Mouse (Mus musculus): Measurements from ENCODE around the gene Nmnat1.
A peak's percentile ranks its signal among the peaks of the same experiment; 100 is the strongest.

Gene Nmnat1

GRCm38 (mm10) chr4:149485053-149485824 is at the start of gene Nmnat1, which contains the start of gene Lzic:
Nmnat1 (minus strand) TSS chr4:149485202.
Lzic (plus strand) TSS chr4:149485229.
- peak; percentile 96 for DNase-seq (ENCODE audit: low read depth, low spot score)

DNA sequence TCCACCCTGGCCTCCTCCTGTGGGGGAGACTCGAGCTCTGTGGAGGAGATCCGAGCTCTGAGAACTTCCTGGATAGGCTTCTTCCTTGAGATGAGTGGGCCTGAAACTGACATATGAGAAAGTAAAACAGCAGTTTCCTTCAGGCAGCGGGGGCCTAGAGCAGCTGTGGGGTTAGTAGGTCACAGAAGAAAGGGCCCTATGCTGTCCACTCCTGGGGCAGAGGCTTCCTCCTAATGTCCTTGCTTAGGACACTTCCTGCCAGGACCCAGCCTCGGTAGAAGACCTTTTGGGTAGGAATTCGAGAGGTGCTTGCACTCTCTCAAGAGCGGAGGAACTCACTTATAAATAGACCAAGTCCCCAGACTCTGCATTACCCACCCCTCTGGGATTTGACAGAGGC is 44.7 kb upstream of the Nmnat1 start:
- DNase-seq (ENCODE audit: low read depth, low spot score) = no peak

DNA sequence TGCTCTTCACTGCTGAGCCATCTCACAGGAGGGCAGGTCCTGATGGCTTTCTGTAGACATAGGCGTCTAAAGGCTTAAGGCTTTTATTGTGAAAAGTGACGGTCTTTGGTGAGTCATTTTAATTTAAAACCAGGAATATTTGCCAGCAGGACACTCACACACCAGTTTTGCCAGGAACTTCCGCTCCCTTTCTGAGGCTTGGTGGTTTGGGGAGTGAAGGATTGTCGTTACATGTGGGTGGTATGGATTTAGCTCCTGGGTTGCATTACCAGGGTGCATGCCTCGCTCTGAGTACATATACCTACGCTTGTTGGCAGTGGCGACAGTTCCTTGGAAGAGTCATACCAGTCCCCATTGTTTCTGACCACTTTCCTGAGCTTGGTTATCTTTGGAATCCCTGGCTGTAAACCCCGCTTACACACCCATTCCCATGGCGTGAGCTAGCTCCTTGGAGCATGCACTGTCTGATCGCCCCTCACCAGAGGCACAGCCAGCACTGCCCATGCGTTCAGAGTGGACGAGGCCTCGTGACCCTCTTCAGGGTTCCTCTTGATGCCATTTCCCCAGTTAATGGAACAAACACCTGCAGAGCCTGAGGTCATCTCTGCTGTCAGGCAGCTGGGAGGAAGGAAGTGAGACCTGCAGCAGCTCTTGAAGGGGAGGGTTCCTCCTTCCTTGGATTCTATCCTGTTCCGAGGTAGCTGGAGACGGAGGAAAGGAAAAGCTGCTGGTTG is 42.8 kb upstream of the Nmnat1 start:
- no peak for DNase-seq (ENCODE audit: low read depth, low spot score)

GRCm38 (mm10) chr4:149526330-149526729 is 41.3 kb upstream of the Nmnat1 start:
- DNase-seq (ENCODE audit: low read depth, low spot score) = no peak

- no peak for DNase-seq (ENCODE audit: low read depth, low spot score)
These were observed 40.8 kb upstream of the Nmnat1 start for GRCm38 (mm10) chr4:149525811-149526210.

DNA sequence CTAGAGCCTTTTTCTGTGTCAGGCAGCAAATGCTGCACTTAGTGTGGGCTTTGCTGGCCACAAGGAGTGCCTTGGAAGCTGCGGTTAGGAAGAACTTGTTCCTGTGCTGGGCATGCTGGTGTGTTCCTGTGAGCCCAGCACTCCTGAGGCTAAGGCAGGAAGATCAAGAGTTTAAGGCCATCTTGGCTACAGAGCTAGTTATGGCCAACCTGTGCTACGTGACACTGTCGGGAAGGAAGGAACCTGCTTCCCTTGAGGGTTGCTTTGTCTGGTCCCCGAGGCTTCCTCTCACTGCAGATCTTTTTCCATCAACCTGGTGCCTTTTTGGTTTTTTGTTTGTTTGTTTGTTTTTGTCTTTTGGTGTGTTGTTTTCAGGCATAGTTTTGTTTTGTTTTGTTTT is 40.2 kb upstream of the Nmnat1 start:
- DNase-seq (ENCODE audit: low read depth, low spot score) = no peak

GRCm38 (mm10) chr4:149523961-149524360 is 39.0 kb upstream of the Nmnat1 start:
- no peak for DNase-seq (ENCODE audit: low read depth, low spot score)

DNA sequence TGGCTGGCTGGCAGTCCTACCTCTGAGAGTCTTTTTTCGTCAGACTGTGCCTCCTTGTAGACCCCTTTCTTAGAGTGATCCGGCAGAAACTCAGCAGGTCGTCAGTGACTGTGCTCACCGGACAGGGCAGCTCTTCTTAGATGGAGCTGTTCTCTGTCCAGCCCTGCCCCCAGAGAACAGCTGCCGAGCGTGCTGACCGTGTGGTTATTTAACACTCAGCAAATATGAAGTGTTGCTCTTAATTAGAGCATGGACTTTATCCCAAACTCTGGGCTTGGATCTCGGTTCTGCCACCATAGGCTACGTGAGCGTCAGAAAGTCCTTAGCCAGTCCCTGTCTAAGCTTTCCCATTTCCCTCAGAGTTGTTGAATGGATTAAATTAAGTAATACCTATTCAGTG is 36.3 kb upstream of the Nmnat1 start:
- DNase-seq (ENCODE audit: low read depth, low spot score) = no peak

DNA sequence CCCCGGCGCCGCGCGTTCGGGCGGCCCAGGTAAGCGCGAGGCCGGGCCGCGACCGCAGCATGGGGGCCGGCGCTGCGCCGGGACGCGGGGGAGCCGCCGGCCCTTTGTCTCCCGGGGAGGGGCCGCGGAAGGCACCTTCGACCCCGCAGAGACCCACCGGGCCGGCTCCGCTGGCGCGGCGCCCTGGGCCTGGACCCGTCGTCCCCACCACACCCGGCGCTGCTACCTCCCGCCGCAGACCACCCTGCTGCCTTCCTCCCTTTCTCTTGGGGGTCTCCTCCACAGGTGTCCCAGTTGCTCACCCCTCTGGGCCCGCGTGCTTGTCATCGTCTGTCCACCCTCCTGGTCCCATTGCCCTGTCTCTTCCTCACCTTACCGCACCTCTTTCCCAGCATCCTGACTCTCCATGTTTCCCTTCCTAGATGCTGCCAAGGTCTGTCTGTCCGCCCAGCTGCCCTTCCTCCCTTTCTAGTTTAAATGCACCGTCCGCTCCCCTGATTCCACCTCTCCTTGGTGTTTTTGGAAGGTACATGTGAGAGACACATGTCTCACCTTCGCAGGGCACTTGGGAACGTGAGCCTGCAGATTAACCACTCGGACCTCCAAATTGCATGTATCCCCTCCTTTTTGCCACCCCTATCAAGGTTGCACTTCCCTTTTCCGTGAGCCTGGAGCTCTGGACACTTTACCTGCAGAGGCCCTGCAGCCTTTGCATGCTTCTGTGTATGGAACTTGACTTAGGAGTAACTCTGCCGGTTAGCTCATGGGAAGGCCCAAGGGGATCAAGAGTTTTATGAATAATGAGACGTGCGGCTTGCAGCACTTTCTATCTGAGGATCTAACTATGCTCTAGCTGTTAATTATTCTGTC is 33.6 kb upstream of the Nmnat1 start:
- DNase-seq (ENCODE audit: low read depth, low spot score) = peak; percentile 42

- DNase-seq (ENCODE audit: low read depth, low spot score) = peak; percentile 98
These were observed 32.9 kb upstream of the Nmnat1 start, which contains the start of gene Ctnnbip1 for GRCm38 (mm10) chr4:149517868-149518340. Ctnnbip1 (plus strand) TSS chr4:149518236.

DNA sequence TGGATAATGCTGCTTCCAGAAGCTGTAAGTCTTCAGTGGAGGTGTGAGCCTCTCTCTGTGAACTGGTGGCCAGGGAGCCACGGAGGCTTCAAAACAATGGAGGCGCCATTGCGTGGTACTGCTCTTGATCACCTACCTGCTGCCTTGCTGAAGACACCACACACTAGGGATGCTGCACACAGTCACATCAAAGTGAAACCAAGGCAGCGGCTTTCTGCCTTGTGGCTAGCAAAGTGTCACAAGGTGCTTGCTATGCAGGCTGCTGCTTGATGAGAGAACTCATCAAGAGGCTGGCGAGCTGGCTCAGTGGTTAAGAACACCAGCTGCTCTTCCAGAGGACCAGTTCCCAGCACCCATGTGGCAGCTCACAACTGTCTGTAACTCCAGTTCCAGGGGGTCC is 30.7 kb upstream of the Nmnat1 start:
- no peak for DNase-seq (ENCODE audit: low read depth, low spot score)

DNA sequence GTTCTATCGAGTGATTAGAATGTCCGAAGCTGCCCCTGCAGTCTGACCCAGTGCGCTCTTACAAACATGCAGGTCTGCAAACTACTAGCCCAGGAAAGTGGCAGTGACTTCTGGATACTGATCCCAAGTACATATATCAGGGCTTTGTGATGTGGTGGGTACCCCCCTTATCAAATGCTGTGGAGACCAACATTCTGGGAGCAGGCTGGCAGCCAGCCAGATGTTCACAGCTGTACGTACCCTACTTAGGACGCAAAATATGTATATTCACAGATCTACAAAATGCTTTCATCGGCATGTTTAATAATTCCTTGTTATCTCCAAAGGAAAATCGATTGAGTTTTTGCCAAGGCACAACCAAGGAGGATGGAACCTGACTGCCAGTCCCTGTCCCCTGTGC is 27.1 kb upstream of the Nmnat1 start:
- no peak for DNase-seq (ENCODE audit: low read depth, low spot score)

DNA sequence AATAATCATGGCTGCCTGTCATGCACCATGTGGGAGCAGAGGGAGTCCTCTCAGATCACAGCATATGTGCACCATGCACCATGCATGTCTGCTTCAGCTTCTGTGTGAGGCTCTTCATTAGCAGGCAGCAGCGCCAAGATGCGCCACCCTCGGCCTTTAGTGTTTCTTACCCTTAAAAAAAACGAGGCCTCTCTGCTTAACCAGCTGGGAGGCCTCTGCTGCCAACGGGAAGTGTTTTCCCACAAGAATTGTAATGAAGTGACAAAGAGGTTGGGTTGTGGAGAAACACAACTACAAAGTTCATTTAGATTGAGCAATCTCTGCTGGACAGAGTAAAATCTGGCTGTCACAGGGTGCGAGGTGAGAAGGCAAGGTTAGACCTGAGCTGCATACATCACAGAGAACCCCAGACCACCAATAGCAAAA is 26.2 kb upstream of the Nmnat1 start:
- DNase-seq (ENCODE audit: low read depth, low spot score) = no peak

DNA sequence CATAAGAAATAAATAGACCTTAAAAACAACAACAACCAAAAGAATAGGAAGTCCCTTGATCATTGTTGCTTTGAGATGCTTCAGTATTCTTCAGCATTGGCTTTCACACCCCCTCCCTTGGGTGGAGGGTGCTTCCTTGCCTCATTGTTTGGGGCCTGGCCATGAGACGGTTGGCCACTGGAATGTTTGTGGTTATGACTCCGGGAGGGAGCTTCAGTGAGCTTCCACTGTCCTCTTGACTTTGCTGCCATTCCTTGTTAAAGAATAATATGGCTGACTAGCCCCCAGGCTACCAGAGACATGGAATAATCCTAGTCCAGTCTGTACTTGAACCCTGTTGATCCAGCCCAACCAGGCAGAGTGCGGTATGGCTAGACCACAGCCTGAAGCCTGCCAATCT is 21.9 kb upstream of the Nmnat1 start:
- no peak for DNase-seq (ENCODE audit: low read depth, low spot score)

- DNase-seq (ENCODE audit: low read depth, low spot score) = no peak
These were observed 20.4 kb upstream of the Nmnat1 start for GRCm38 (mm10) chr4:149505261-149505967.

GRCm38 (mm10) chr4:149504858-149505257 is 19.9 kb upstream of the Nmnat1 start:
- DNase-seq (ENCODE audit: low read depth, low spot score) = peak; percentile 24

- no peak for DNase-seq (ENCODE audit: low read depth, low spot score)
These were observed 19.4 kb upstream of the Nmnat1 start for GRCm38 (mm10) chr4:149504363-149504762.

GRCm38 (mm10) chr4:149499790-149500189 is 14.8 kb upstream of the Nmnat1 start:
- DNase-seq (ENCODE audit: low read depth, low spot score) = no peak

- DNase-seq (ENCODE audit: low read depth, low spot score) = no peak
These were observed 13.9 kb upstream of the Nmnat1 start for GRCm38 (mm10) chr4:149498901-149499300.

- no peak for DNase-seq (ENCODE audit: low read depth, low spot score)
These were observed 11.6 kb upstream of the Nmnat1 start for GRCm38 (mm10) chr4:149496612-149497011.

- DNase-seq (ENCODE audit: low read depth, low spot score) = peak; percentile 69
These were observed 6.1 kb upstream of the Nmnat1 start for GRCm38 (mm10) chr4:149491151-149491550.
